Mouse (Mus musculus): ENCODE measurements around the gene Ube4a.

GRCm38 (mm10) chr9:44899716-44900115 is 65.7 kb downstream of the Ube4a start:
- TF ChIP-seq ZNF384 (IDR thresholded peaks at IDR 0.05; ENCODE audit: low read depth, low read length): no peak
- no peak for TF ChIP-seq ETS1 (conservative IDR thresholded peaks at IDR 0.05; ENCODE audit: low read depth, low read length)
- TF ChIP-seq NRF1 (IDR thresholded peaks at IDR 0.05; ENCODE audit: low read depth, low read length): no peak
- no peak for TF ChIP-seq RCOR1 (conservative IDR thresholded peaks at IDR 0.05; ENCODE audit: low read depth, low read length)
- TF ChIP-seq POLR2A (IDR thresholded peaks at IDR 0.05; ENCODE audit: low read depth, low read length): no peak
- no peak for TF ChIP-seq JUND (conservative IDR thresholded peaks at IDR 0.05; ENCODE audit: low read depth, low read length)
- no peak for TF ChIP-seq CTCF (conservative IDR thresholded peaks at IDR 0.05 in 1 of 2, IDR thresholded peaks at IDR 0.05 in 1 of 2; ENCODE audit: low read depth in 2 of 2, low read length in 2 of 2)
- no peak for TF ChIP-seq ZKSCAN1 (IDR thresholded peaks at IDR 0.05; ENCODE audit: borderline replicate concordance, low read depth, low read length)
- no peak for TF ChIP-seq USF2 (conservative IDR thresholded peaks at IDR 0.05; ENCODE audit: low read depth, low read length)
- TF ChIP-seq SMC3 (IDR thresholded peaks at IDR 0.05; ENCODE audit: low read depth, low read length): no peak
- no peak for TF ChIP-seq ZC3H11A (IDR thresholded peaks at IDR 0.05; ENCODE audit: low read depth, low read length)
- TF ChIP-seq MEF2A (IDR thresholded peaks at IDR 0.05; ENCODE audit: borderline replicate concordance, low read depth, low read length): no peak
- no peak for TF ChIP-seq HCFC1 (IDR thresholded peaks at IDR 0.05; ENCODE audit: low read depth, low read length)
- TF ChIP-seq CHD1 (IDR thresholded peaks at IDR 0.05; ENCODE audit: low read depth, low read length): no peak
